Mouse (Mus musculus): ENCODE results near the gene Jag2.
A peak's percentile ranks its signal among the peaks of the same experiment; 100 is the strongest.

Jag2 gene

GRCm38 (mm10) chr12:112940710-112941109 lies 11.1 kb upstream of the Jag2 start:
- no peak for DNase-seq

DNA sequence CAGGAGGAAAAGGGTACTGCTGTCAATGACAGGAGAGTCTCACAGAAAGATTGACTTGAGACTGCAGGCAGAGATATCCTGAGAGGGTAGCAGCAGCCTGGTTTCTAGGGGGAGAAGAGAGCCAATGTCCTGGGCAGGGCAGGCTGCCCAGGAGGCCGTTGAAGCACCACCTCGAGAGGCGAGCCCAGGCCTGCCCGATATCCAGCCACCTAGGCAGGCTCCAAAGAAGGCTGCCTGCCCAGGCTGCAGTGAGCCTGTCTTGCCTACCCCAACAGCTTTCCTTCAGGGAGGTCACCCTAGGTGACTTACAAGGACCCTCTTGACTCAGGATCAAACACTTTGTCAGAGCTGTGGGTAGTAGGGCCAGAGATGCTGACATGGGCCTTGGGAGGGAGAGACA lies 10.7 kb upstream of the Jag2 start:
- no peak for DNase-seq

DNA sequence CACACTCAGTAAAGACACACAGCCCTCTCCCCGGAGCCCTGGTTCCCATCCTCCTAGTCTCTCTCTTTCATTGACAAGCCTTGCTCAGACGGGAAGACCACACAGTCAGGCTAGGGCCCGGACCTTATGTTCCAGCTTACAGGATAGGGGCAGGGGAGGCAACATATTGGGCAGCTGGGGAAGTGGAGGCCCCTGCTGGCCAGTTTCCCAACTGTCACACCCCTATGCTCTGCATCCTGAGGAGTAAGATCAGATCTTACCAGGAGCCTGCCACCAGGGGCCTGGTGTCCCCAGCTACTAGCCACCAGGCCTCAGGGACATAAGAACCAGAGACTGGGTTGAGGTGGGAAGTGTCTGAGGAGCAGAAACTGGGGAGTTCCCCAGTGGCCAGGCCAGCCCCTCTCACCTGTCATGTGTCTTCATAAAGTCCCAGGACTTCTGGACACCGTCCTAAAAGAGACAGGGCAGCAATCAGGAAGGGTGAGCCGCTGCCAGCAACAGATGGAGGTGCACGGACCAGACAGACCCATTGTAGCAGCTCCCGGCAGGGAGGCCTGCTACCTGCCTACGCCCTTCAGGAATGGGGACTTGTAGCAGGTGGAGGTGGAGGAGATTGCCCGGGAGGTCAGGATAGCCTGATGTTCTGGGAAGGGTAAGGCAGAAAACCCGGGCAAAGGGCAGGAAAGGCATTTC lies 9.4 kb upstream of the Jag2 start:
- DNase-seq: peak; percentile 84

GRCm38 (mm10) chr12:112938366-112938765 lies 8.8 kb upstream of the Jag2 start:
- DNase-seq: no peak

- peak; percentile 78 for DNase-seq
These were observed 8.3 kb upstream of the Jag2 start for GRCm38 (mm10) chr12:112937906-112938305.

- no peak for DNase-seq
These were observed 3.1 kb upstream of the Jag2 start for GRCm38 (mm10) chr12:112932647-112933046.

DNA sequence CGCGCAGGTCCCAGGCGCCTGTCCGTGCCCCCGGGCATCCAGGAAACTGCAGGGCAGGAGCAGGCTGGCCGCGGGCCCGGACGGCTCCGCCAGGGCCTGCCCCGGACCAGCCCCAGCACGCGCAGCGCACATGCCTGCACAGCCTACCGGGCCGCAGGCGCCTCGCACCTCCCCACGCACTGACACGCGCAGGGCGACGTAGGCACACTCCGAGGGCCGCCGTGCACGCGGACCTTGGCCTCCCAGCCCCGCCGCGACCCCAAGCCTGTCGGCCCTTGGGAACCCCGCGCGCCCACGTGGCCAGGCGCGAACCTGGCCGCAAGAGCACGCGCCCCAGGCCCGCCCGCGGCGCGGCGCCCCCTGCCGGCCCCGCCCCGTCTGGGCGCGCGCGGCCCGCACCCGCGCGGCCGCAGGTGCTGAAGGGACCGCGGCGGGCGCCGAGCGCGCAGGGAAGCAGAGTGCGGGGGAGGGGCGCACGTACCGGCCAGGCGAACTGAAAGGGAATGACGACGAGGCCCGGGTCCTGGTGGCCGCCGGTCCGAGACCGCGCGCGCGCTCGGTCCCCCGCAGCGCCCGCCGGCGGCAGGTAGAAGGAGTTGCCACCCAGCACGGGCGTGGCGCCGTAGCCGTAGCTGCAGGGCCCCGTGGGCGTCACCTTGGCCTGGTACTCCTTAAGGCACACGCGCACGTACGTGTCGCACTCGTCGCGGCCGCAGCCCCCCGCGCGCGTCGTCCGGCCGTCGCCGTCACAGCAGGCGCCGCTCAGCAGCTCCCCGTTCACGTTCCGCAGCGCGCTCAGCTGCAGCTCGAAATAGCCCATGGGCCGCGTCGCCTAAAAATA lies 955 bp downstream of the Jag2 start:
- DNase-seq: peak; percentile 77

DNA sequence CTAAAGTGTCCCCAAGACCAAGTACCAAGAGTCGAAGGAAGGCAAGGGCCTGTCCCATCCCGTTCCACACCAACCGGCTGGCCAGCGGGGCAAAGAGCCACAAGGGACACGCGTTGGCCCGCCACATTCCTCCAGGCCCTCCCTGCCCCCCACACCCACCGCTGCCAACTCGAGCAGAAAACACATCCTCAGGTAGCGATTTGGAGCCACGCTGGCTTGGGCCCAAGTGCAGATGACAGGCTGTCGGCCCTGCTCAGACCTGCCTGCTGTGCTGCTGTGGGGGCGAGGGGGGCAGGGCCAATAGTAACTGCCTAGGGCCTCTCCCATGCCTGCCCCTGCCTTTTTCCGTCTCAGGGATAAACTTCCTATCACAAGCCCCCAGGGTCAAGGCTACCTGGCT lies 2.3 kb downstream of the Jag2 start:
- DNase-seq: no peak

DNA sequence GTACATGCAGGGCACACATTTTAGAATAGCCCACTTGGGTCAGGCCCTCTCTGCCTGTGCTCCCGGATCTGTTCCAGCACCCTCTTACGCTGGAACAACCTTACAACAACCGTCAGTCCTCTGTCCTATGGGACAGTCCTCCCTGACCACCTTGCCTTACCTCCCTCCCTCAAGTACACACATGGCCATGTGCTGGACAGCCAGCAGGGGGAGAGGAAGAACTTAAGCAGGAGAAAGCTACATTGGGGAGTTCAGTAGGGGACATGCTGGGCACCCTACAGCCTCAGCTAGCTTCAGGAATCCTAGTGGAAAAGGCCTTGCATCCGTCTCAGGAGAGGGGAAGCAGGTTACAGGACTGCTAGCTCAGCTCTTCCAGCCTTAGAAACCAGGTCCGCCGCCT lies 3.6 kb downstream of the Jag2 start:
- no peak for DNase-seq

DNA sequence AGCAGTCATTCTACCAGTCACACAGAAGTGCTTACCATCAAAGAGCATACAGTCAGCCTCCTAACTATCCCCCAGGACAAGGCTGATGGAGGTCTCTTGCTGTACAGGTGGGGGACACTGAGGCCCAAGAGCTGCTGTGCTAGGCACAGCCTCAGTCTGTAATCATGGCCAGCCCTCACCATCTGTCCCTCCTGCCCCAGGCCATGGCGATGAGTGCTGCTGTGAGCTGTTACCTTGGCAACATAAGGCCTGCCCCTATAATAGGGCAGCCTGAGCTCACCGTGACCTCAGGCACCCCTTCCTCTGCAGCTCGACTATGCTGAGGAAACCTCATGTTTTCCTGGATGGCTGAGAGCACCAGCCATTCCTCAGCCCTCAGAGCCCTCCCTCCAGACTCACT lies 7.0 kb downstream of the Jag2 start:
- DNase-seq: peak; percentile 65

- DNase-seq: no peak
These were observed 8.1 kb downstream of the Jag2 start for GRCm38 (mm10) chr12:112921518-112921917.

- no peak for DNase-seq
These were observed 11.7 kb downstream of the Jag2 start for GRCm38 (mm10) chr12:112917906-112918305.

- no peak for DNase-seq
These were observed 12.1 kb downstream of the Jag2 start for GRCm38 (mm10) chr12:112917486-112917885.

DNA sequence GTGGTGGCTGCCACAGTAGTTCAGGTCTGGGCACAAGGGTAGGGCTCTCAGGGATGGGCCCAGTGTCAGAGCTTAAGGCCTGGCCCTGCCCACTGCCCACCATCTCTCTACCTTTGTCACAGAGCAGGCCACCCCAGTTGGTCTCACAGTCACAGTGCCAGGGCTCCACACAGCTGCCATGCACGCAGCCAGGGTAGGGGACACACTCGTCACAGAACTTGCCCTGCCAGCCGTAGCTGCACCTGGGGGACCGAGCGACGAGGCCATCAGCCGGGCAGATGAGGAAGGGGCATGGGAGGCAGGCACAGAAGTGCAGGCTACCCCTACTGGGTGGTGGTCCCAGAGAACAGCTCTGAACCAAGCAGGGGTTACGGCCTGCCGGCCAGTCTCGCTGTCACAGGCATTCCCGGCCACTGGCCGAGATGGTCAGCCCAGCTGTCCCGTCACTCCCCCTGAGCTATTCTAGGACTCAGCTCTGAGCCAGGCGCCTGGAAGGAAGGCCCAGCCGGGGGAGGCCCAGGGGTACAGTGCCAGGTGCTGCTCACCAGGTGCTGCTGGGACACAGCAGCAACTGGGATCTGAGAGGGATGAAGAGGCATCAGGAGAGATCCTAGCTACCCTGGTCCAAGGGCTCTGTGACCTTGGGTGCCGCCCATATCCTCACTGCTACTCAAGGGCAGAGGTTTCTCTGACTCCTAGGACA lies 12.7 kb downstream of the Jag2 start:
- DNase-seq: no peak

DNA sequence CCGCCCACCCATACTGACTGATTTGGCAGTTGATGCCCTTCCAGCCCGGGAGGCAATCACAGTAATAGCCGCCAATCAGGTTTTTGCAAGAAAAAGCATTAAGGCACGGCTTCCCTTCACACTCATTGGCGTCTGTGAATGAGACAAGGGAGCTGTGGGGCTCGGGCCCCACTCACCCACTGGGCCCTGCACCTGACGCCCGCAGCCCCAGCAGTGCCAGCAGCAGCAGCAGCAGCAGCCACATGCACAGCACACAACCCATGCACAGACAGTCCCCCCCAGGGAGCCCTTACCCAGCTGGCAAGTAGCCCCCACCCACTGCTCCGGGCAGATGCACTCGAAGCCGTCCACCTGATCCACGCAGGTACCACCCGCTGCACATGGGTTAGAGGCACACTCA lies 14.0 kb downstream of the Jag2 start:
- DNase-seq: no peak

GRCm38 (mm10) chr12:112914527-112914926 lies 15.0 kb downstream of the Jag2 start:
- DNase-seq: no peak

DNA sequence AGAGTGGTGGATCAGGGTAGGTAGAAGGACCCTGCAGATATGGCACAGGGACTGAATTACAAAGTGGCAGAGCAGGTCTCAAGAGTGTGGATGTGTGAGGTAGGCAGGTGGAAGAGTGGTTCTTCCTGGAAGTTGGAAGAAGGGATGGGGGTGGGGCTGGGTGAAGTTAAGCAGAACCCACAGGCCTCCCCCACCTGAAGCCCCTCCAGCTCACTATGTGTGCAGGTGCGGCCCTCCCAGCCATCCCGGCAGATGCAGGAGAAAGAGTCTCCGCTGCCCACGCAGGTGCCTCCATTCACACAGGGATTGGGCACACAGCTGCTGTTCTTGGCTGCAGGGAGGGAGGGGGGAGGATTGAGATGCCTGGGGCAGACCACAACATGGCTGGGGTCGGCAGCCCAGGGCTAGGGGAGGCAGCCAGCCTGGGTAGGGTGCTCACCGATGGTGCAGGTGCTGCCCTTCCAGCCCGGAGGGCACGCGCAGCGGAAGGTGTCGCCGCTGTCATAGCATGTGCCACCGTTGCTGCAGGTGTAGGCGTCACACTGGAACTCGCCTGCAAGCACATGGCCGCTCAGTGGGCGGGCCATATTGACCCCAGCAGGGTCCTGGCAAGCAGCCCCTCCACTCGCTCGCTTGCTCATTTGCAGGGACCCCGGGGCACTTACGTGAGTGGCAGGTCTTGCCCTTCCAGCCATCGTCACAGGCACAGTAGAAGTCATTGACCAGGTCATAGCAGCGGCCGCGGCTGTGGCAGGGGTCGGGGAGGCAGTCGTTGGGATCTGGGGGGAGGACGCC lies 16.4 kb downstream of the Jag2 start:
- no peak for DNase-seq

DNA sequence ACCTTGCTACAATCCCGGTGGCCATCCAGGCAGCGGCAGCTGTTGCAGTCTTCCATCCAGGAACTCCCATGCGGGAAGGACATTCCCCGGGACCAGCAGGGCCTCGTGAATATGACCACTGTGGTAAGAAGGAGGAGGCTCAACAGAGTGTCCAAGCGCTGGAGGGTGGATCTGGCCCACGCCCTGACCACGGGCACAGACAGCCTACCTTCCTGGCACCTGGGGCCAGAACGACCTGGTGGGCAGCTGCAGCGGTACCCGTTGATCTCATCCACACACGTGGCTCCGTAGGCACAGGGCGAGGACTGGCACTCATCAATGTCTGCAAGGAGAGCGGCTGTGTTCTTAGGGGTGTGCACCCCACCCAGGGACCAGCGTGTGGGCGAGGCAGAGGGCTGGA lies 17.9 kb downstream of the Jag2 start:
- no peak for DNase-seq

GRCm38 (mm10) chr12:112908991-112909390 lies 20.6 kb downstream of the Jag2 start:
- no peak for DNase-seq

DNA sequence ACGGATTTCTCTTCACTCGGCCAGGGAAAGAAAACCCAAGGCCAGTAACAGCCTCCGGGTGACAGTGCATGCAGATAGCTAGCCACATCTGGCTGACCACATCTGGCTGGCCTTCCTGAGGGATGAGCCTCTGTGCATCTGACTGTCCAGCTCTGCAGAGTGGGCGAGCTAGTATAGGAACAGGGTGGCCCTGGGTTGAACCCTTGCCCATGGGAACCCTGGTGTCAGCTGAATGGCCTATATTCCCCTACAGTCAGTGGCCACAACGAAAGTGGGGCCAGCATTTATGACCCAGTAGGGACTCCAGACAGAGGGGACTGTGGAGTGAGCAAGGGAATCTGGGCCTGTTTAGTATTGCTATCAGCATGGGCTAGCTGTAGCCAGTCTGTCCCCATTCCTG lies 24.6 kb downstream of the Jag2 start:
- no peak for DNase-seq

- DNase-seq: no peak
These were observed 25.6 kb downstream of the Jag2 start for GRCm38 (mm10) chr12:112903941-112904340.

DNA sequence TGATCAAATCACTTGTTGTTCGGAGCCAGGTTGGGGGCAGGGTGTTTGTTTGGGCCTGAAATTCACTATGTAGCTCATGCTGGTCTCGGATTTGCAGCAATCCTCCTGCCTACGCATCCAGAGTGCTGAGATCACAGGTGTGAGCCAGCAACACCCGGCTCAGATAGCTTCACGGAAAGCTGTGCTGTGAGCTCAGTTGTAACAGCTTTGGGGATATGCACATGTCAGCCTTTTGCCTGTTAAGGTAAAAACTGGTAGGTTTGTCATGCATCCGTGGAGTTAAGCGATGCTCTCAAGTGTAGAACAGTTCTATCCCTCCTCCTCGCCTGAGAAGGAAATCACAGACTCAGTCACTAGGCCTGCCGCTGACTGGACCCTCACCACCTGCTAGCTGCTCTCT lies 28.9 kb downstream of the Jag2 start:
- DNase-seq: no peak

- no peak for DNase-seq
These were observed 30.6 kb downstream of the Jag2 start for GRCm38 (mm10) chr12:112898960-112899359.

Data from retina, postnatal 1 day (tissue).